Mouse (Mus musculus) erythroblast, embryonic 14.5 days (primary cell): ENCODE measurements at regions not wholly inside any gene's neighbourhood (a gene's known extent, or its start where the extent isn't known, plus 50 kb on each side); places are given as distances from the start of the nearest gene placed in this dataset.

Experiments
- GATA1 ChIP-seq: IDR thresholded peaks from 2 replicates; pipeline ENCODE4 v1.6.1; 2012; ENCODE audit warnings: low read length, inconsistent platforms, mixed read lengths
- TAL1 ChIP-seq: IDR thresholded peaks from 3 replicates; pipeline ENCODE4 v1.6.1; 2012; ENCODE audit warnings: low read length, inconsistent platforms, mixed read lengths

DNA sequence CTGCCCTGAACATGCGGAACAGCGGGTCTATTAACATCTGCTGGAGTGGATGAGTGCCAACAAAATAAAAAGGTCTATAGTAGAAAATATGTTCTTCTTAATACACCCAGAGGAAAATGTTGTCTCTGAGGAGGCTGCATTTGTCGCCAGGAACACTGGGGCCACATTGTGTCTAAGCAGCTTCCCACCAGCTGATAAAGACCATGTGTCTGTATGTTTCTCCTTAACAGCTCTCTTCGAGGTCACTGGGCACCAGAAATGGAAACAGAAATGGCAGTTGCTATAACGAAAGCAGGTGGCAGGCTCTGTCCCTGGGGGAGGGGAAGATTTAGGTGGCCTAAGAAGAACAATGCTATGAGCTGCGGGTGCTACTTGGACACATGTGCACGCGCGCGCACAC lies 159.4 kb downstream of the Ly86 start:
- no peak for TF ChIP-seq GATA1
- no peak for TF ChIP-seq TAL1
